In the genomic region with DNA sequence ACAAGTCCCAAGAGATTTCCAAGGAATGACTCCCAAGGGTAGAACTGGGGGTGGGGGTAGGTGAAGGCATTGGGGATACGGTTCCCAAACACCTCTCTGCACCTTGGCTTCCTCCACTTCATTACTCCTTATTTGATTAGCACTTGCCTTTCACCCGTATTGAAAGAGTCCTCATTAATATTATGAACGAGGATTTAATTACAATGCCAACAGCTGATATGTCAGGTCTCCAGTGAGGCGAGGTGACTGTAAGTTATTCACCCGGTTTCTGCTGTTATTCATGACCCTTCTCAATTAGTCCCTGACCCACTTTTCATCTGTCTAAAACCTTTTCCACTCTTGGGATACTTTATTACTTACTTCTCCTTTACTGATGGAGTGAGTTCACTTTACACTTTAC, we compare ENCODE assay signal across 27 mouse cellular contexts. TPM values are rescaled to one million over a fixed set of nuclear protein-coding genes. Genes with fewer than 3 reads are reported as not detected.
DNase-seq lines count a peak whose midpoint lies in the region; ATAC-seq and TF ChIP-seq lines count a peak whose summit lies in the region.
"Had no signal": no experiment of that assay in that cellular context is flagged by ENCODE, and none has a peak within 500 bp of the region (broad histone marks: within the 10 kb centered on the region; RNA-seq: fewer than 3 reads in every experiment).

No protein-coding gene starts in this region.

- no peaks in the 10 kb centered on the region for H3K36me3 ChIP-seq in forebrain, embryonic 13.5 days (ENCODE audit: poor library complexity, severe bottlenecking)
- H3K36me3 ChIP-seq in forebrain, embryonic 10.5 days (replicated peaks) = no peaks in the 10 kb centered on the region
- no peaks in the 10 kb centered on the region for H3K36me3 ChIP-seq in hindbrain, embryonic 16.5 days (ENCODE audit: control insufficient read depth, insufficient read depth, low read length)
- H3K36me3 ChIP-seq in hindbrain, postnatal 0 days (ENCODE audit: insufficient read depth, low read length) = no peaks in the 10 kb centered on the region
- no peaks in the 10 kb centered on the region for H3K36me3 ChIP-seq in stomach, postnatal 0 days (ENCODE audit: control insufficient read depth, insufficient read depth, low read length)
- H3K36me3 ChIP-seq: embryonic facial prominence, embryonic 15.5 days; forebrain, embryonic 12.5 days; G1E; heart, embryonic 15.5 days; hindbrain, embryonic 12.5 days had no signal

- peaks cover 4% of the 10 kb centered on the region; the same call in 1 of the 2 replicates for H3K4me1 ChIP-seq in forebrain, embryonic 13.5 days
- H3K4me1 ChIP-seq in forebrain, embryonic 10.5 days = no peaks in the 10 kb centered on the region
- no peaks in the 10 kb centered on the region for H3K4me1 ChIP-seq in hindbrain, embryonic 16.5 days (ENCODE audit: control insufficient read depth, insufficient read depth, low read depth, low read length)
- H3K4me1 ChIP-seq in hindbrain, postnatal 0 days (ENCODE audit: insufficient read depth, low read length) = no peaks in the 10 kb centered on the region
- H3K4me1 ChIP-seq in stomach, postnatal 0 days (replicated peaks; ENCODE audit: control insufficient read depth, insufficient read depth) = no peaks in the 10 kb centered on the region
- H3K4me1 ChIP-seq: embryonic facial prominence, embryonic 15.5 days; heart, embryonic 15.5 days had no signal

- H3K9ac ChIP-seq in forebrain, embryonic 13.5 days = no peak overlapping the region
- no peak overlapping the region for H3K9ac ChIP-seq in hindbrain, embryonic 16.5 days (ENCODE audit: low read depth, low read length)
- no peak overlapping the region for H3K9ac ChIP-seq in hindbrain, postnatal 0 days (replicated peaks; ENCODE audit: low read length)
- no peak overlapping the region for H3K9ac ChIP-seq in stomach, postnatal 0 days (ENCODE audit: low read length)
- H3K9ac ChIP-seq: embryonic facial prominence, embryonic 15.5 days; forebrain, embryonic 12.5 days; heart, embryonic 15.5 days; hindbrain, embryonic 12.5 days had no signal

- no peak for TF ChIP-seq EP300 in stomach, postnatal 0 days (optimal IDR thresholded peaks at IDR 0.05)

- H3K27ac ChIP-seq in forebrain, embryonic 13.5 days = no peak overlapping the region
- no peak overlapping the region for H3K27ac ChIP-seq in forebrain, embryonic 10.5 days
- H3K27ac ChIP-seq in hindbrain, embryonic 16.5 days (ENCODE audit: low read depth, low read length) = no peak overlapping the region
- no peak overlapping the region for H3K27ac ChIP-seq in hindbrain, postnatal 0 days
- H3K27ac ChIP-seq in stomach, postnatal 0 days (replicated peaks) = no peak overlapping the region
- H3K27ac ChIP-seq: embryonic facial prominence, embryonic 15.5 days; forebrain, embryonic 12.5 days; heart, embryonic 15.5 days; hindbrain, embryonic 12.5 days had no signal

- TF ChIP-seq CTCF in hindbrain, postnatal 0 days (IDR thresholded peaks at IDR 0.05; ENCODE audit: low read depth) = no peak
- TF ChIP-seq CTCF in brain, embryonic 14.5 days (IDR thresholded peaks at IDR 0.05; ENCODE audit: borderline replicate concordance, extremely low read depth, insufficient read depth, insufficient read length) = no peak
- no peak for TF ChIP-seq CTCF in stomach, postnatal 0 days (IDR thresholded peaks at IDR 0.05; ENCODE audit: low read depth)

- H3K4me3 ChIP-seq in forebrain, embryonic 13.5 days = no peak overlapping the region
- no peak overlapping the region for H3K4me3 ChIP-seq in forebrain, embryonic 10.5 days
- no peak overlapping the region for H3K4me3 ChIP-seq in hindbrain, embryonic 16.5 days (ENCODE audit: low read length)
- H3K4me3 ChIP-seq in hindbrain, postnatal 0 days (ENCODE audit: low read length) = no peak overlapping the region
- H3K4me3 ChIP-seq in stomach, postnatal 0 days (ENCODE audit: low read depth, low read length) = no peak overlapping the region
- H3K4me3 ChIP-seq: embryonic facial prominence, embryonic 15.5 days; forebrain, embryonic 12.5 days; heart, embryonic 15.5 days; hindbrain, embryonic 12.5 days had no signal

- no peaks in the 10 kb centered on the region for H3K9me3 ChIP-seq in forebrain, embryonic 13.5 days (replicated peaks)
- H3K9me3 ChIP-seq in forebrain, embryonic 10.5 days = no peaks in the 10 kb centered on the region
- H3K9me3 ChIP-seq in hindbrain, embryonic 16.5 days (ENCODE audit: control insufficient read depth, low read length) = no peaks in the 10 kb centered on the region
- no peaks in the 10 kb centered on the region for H3K9me3 ChIP-seq in hindbrain, postnatal 0 days (ENCODE audit: low read length)
- H3K9me3 ChIP-seq in stomach, postnatal 0 days (ENCODE audit: control insufficient read depth, low read length) = no peaks in the 10 kb centered on the region
- H3K9me3 ChIP-seq: embryonic facial prominence, embryonic 15.5 days; forebrain, embryonic 12.5 days; G1E; heart, embryonic 15.5 days; hindbrain, embryonic 12.5 days had no signal

- 25% methylated on average over 5 of the region's 5 CpGs for WGBS in forebrain, embryonic 13.5 days
- WGBS in forebrain, embryonic 10.5 days = 84% methylated on average over 5 of the region's 5 CpGs
- 46% methylated on average over 5 of the region's 5 CpGs for WGBS in hindbrain, embryonic 16.5 days
- WGBS in hindbrain, postnatal 0 days = 32% methylated on average over 5 of the region's 5 CpGs
- WGBS in stomach, postnatal 0 days = 62% methylated on average over 5 of the region's 5 CpGs

- no peak for DNase-seq in forebrain, embryonic 10.5 days (ENCODE audit: extremely low spot score, low spot score)
- DNase-seq in hindbrain, postnatal 0 days (ENCODE audit: low spot score) = no peak
- peak; percentile 30 for DNase-seq in brain, embryonic 14.5 days (ENCODE audit: low read depth)
- no peak for DNase-seq in stomach, postnatal 0 days (ENCODE audit: low spot score)
- no peak for DNase-seq in layer of hippocampus, postnatal 10 days (ENCODE audit: low spot score in 2 of 2)
- DNase-seq: adrenal gland, adult 2 months; adrenal gland, postnatal 14 days; B cell, adult 2 months; cerebellum, adult 11-12 months; cerebellum, adult 8-10 months; cerebellum, postnatal 10 days; cerebellum, postnatal 36 days; embryo, embryonic 11 days; gastrocnemius, postnatal 10 days; gastrocnemius, postnatal 36 days; heart, postnatal 14 days; heart, postnatal 4 days had no signal

- no peaks in the 10 kb centered on the region for H3K27me3 ChIP-seq in forebrain, embryonic 13.5 days
- H3K27me3 ChIP-seq in forebrain, embryonic 10.5 days (ENCODE audit: poor library complexity, severe bottlenecking) = no peaks in the 10 kb centered on the region
- H3K27me3 ChIP-seq in hindbrain, embryonic 16.5 days (replicated peaks; ENCODE audit: control insufficient read depth, insufficient read depth, low read length) = no peaks in the 10 kb centered on the region
- H3K27me3 ChIP-seq in hindbrain, postnatal 0 days (ENCODE audit: insufficient read depth, low read length) = no peaks in the 10 kb centered on the region
- no peaks in the 10 kb centered on the region for H3K27me3 ChIP-seq in stomach, postnatal 0 days (ENCODE audit: control insufficient read depth, insufficient read depth, low read length)
- H3K27me3 ChIP-seq: CH12.LX; embryonic facial prominence, embryonic 15.5 days; forebrain, embryonic 12.5 days; heart, embryonic 15.5 days had no signal

- H3K4me2 ChIP-seq in forebrain, embryonic 13.5 days = no peak overlapping the region
- H3K4me2 ChIP-seq in hindbrain, embryonic 16.5 days (ENCODE audit: low read length) = no peak overlapping the region
- H3K4me2 ChIP-seq in hindbrain, postnatal 0 days (ENCODE audit: low read depth, low read length) = no peak overlapping the region
- H3K4me2 ChIP-seq in stomach, postnatal 0 days (replicated peaks; ENCODE audit: low read depth) = no peak overlapping the region
- H3K4me2 ChIP-seq: embryonic facial prominence, embryonic 15.5 days; forebrain, embryonic 12.5 days; heart, embryonic 11.5 days; heart, embryonic 15.5 days; hindbrain, embryonic 12.5 days had no signal

- 0 out of 2 replicates have a peak, but pooled peaks have one; percentile 38 for ATAC-seq in forebrain, embryonic 13.5 days
- 0 out of 2 replicates have a peak, but pooled peaks have one; percentile 24 for ATAC-seq in hindbrain, embryonic 16.5 days
- no peak for ATAC-seq in hindbrain, postnatal 0 days
- ATAC-seq in stomach, postnatal 0 days (ENCODE audit: low FRiP score, low TSS enrichment) = peak; percentile 49; the same call in 1 of the 2 replicates
- ATAC-seq: intestine, postnatal 0 days had no signal

- no peak for TF ChIP-seq POLR2A in brain, embryonic 14.5 days (IDR thresholded peaks at IDR 0.05; ENCODE audit: borderline replicate concordance, extremely low read depth, insufficient read depth, insufficient read length, poor library complexity, severe bottlenecking)

RNA-seq across cellular contexts. Expression of a gene that starts 17.5 kb away (rescaled TPM):
- 19.9 and 21.8 TPM in 2 replicates for polyA plus RNA-seq in forebrain, embryonic 13.5 days (2015; fragmentation: Nextera tagmentation; extraction: Ambion mirVana)
- polyA plus RNA-seq in forebrain, embryonic 10.5 days (2016; fragmentation: Nextera tagmentation; extraction: Ambion mirVana) = 16.3 and 19.0 TPM in 2 replicates
- 13.5 and 18.4 TPM in 2 replicates for polyA plus RNA-seq in hindbrain, embryonic 16.5 days (2015; fragmentation: Nextera tagmentation; extraction: Ambion mirVana)
- 65.3 and 70.6 TPM in 2 replicates for total RNA-seq in hindbrain, postnatal 0 days (2014; rRNA removed)
- polyA plus RNA-seq in hindbrain, postnatal 0 days (2015; fragmentation: Nextera tagmentation; extraction: Ambion mirVana) = 13.6 and 15.0 TPM in 2 replicates
- polyA plus RNA-seq in brain, embryonic 14.5 days (2012; rRNA removed) = 45.2 and 64.7 TPM in 2 replicates
- 9.8 and 11.1 TPM in 2 replicates for polyA plus RNA-seq in stomach, postnatal 0 days (2015; fragmentation: Nextera tagmentation; extraction: Ambion mirVana)
- 10 to 100 TPM; 50.0 to 50.9 TPM for total RNA-seq in layer of hippocampus, postnatal 10 days (2021)
